Mouse (Mus musculus) forebrain, embryonic 14.5 days (tissue): Measurements from ENCODE around the gene Mamdc4. TPM values are rescaled to one million over a fixed set of nuclear protein-coding genes. Genes with fewer than 3 reads are reported as not detected.

ENCODE experiments used
- ATAC-seq: fragments of 200-750 bp; cut with Nextera tagmentation; 2 replicates; pipeline ENCODE4 v1.8.0; 2017; ENCODE audit warnings: mild to moderate bottlenecking, moderate library complexity
- DNase-seq: peaks from one replicate; pipeline ENCODE4 v3.0.0-alpha.2; 2015; ENCODE audit warnings: low spot score
- H3K27ac ChIP-seq: fragments of 300-500 bp; sonication (generic); 2 replicates; pipeline ENCODE4 v1.5.1; 2014; ENCODE audit warnings: low read depth, mild to moderate bottlenecking, control low read depth, low read length, moderate library complexity
- H3K27me3 ChIP-seq: fragments of 300-500 bp; sonication (generic); replicated peaks from 2 replicates; pipeline ENCODE4 v1.6.1; 2014; ENCODE audit warnings: low read length, control low read depth, mixed read lengths; ENCODE audit not compliant: control insufficient read depth, insufficient read depth
- H3K36me3 ChIP-seq: fragments of 300-500 bp; sonication (generic); 2 replicates; pipeline ENCODE4 v1.6.1; 2014; ENCODE audit warnings: low read length, control low read depth; ENCODE audit not compliant: control insufficient read depth, insufficient read depth
- H3K4me1 ChIP-seq: fragments of 300-500 bp; sonication (generic); 2 replicates; pipeline ENCODE4 v1.6.1; 2014; ENCODE audit warnings: antibody characterized with exemption, low read length, control low read depth; ENCODE audit not compliant: control insufficient read depth, insufficient read depth
- H3K4me2 ChIP-seq: fragments of 300-500 bp; sonication (generic); 2 replicates; pipeline ENCODE4 v1.6.1; 2014; ENCODE audit warnings: mild to moderate bottlenecking, control low read depth, low read length
- H3K4me3 ChIP-seq: fragments of 300-500 bp; sonication (generic); 2 replicates; pipeline ENCODE4 v1.5.1; 2014; ENCODE audit warnings: low read depth, low read length, control low read depth
- H3K9ac ChIP-seq: fragments of 300-500 bp; sonication (generic); 2 replicates; pipeline ENCODE4 v1.6.1; 2014; ENCODE audit warnings: mild to moderate bottlenecking, low read length, control low read depth, moderate library complexity
- H3K9me3 ChIP-seq: fragments of 300-500 bp; sonication (generic); replicated peaks from 2 replicates; pipeline ENCODE4 v1.6.1; 2016; ENCODE audit warnings: low read length, control low read depth, mixed read lengths; ENCODE audit not compliant: control insufficient read depth
- WGBS: fragments of 180-500 bp; shearing (Covaris S2); extraction: QIAGEN DNeasy Blood & Tissue Kit; methylation state at CpG from one replicate; pipeline ENCODE4 v1.1.7; 2014; 5-methylcytosine and 5-hydroxymethylcytosine counted together
- polyA plus RNA-seq: library from polyadenylated mRNA; unstranded; fragments of >200 nt; fragmentation: Nextera tagmentation; extraction: Ambion mirVana; gene quantifications from 2 replicates; pipeline ENCODE4 v1.2.1, GENCODE M21; 2014

The Mamdc4 gene
- polyA plus RNA-seq, 1 experiment from 2014 or later: 0.84 TPM

DNA sequence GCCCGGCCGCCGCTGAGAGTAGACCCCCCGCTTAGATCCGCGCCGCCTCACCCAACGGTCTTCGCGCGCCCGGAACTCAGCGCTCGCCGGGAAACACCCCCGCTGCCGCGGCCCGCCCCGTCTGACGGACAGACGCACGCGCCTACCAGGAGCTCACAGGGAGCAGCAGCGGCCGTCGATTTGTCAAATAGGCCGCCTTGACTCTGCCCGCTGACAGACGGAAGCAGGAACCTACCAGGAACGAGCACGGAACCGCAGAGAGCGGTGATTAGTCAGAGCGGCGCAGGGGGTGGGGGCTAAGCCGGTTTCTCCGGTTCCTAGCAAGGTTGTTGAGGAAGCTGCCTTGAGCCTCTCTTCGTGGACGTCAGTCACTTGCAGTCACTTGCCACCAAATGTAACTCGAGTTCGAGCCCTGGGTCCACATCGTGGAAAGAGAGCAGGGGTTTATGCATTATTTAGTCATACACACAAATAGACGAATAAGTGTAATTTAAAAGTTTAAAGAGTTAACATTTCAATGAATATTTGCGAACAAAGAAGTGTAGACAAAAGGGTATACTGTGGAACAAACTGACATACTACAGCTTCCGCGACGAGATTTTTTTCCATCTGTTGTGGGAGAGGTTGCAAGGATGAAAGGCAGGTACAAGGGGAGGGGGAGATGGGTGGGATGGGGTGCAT lies 27.7 kb downstream of the Mamdc4 start, which contains the start of gene Traf2:
Gene Traf2 (minus strand): TSS at position 130 of the 681 bp plus-strand sequence.
- peak within 1 kb of the TSS; percentile 68 for H3K4me3 ChIP-seq
- H3K9ac ChIP-seq: peak within 1 kb of the TSS; percentile 78
- no peak within 1 kb of the TSS; the same call in 1 of the 2 replicates for H3K27ac ChIP-seq
- peak; percentile 99 for DNase-seq
- no peaks in the 10 kb centered on the region for H3K9me3 ChIP-seq
- peaks cover 12% of the 10 kb centered on the region for H3K4me1 ChIP-seq
- H3K36me3 ChIP-seq: no peaks in the 10 kb centered on the region
- H3K27me3 ChIP-seq: no peaks in the 10 kb centered on the region
- 3% methylated on average over 35 of the region's 48 CpGs for WGBS
- peak within 1 kb of the TSS; percentile 77 for H3K4me2 ChIP-seq
- peak; percentile 100 for ATAC-seq

DNA sequence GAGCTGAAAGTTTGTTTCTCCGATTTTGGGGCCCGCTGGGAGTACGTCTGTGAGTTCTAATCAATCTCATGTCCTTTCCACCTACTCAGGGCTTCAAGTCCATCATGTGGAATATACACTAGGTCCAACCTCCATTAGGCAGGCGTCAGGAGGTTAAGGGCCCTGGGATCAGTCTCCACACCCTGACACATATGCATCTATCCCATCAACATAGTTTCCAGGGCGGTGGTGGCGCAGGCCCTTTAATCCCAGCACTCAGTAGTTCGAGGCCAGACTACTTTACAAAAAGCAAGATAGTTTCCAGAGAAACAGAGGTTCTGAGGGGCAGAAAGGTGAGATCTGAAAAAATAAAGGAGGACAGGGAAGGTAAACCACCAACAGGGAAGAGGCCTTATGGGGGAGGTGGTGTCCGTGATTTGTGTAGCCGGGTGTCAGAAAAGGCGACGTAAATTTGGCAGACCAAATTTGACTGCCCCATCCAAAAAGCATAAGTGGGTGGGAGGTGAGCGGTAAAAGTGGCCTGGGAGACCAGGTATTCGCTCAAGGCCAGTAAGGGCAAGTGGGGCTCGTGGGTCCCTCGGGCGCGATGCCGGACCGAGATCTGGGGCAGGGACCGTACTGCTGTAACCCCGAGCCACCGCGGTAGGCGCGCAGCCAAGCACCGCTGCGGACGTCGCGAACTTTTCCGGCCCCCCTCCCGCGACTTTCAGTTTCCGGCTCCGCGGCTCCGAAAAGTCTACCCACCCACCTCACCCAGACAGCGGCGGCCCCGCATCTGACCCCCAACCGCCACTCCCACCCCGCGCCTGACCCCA lies 28.4 kb downstream of the Mamdc4 start:
- no peaks in the 10 kb centered on the region for H3K36me3 ChIP-seq
- H3K27me3 ChIP-seq: no peaks in the 10 kb centered on the region
- H3K9me3 ChIP-seq: no peaks in the 10 kb centered on the region
- no peak for DNase-seq
- H3K4me1 ChIP-seq: peaks cover 12% of the 10 kb centered on the region
- no peak overlapping the region; the same call in 1 of the 2 replicates for H3K27ac ChIP-seq
- peak overlapping the region; percentile 78 for H3K9ac ChIP-seq
- peak overlapping the region; percentile 77 for H3K4me2 ChIP-seq
- H3K4me3 ChIP-seq: peak overlapping the region; percentile 68
- peak; percentile 66 for ATAC-seq
- WGBS: 11% methylated on average over 31 of the region's 43 CpGs

DNA sequence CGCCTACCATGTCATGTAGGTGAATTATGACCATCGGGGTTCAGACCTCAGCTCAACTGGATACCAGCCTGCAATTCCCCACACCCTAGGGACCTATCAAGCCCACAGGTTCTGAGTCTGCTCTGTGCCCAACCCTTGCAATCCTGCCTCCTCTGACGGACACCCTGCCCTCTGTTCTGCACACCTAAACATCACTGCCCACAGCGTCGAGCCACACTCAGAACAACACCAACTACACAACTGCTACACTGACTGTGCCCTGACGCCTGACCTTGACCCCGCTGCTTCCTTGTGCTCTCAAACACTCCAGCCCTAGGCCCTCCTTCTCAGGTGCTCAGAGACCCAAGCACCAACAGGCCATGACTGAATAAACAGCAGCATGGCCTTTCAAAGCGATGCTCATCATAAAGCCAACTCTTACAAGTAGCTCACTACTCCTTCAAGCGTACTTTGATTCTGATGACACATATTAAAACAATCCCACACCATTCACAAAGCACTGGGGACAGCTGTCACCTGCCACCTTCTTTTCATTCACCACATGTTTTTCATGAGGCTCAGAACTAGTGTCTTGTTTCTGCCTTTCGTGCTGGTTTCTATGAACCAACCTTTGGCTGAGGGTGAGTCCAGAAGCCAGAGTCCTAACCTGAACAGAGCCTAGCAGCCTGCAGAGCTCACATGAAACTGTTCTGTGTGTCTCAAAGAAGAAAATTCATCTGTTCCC lies 32.8 kb downstream of the Mamdc4 start:
- DNase-seq (no peak), ATAC-seq (no peak)
- peaks cover 8% of the 10 kb centered on the region for H3K4me1 ChIP-seq
- no peaks in the 10 kb centered on the region for H3K27me3 ChIP-seq
- no peak overlapping the region for H3K9ac ChIP-seq
- no peak overlapping the region for H3K27ac ChIP-seq
- 86% methylated on average over 10 of the region's 10 CpGs for WGBS
- peaks cover 15% of the 10 kb centered on the region for H3K36me3 ChIP-seq
- H3K4me2 ChIP-seq: no peak overlapping the region
- no peaks in the 10 kb centered on the region for H3K9me3 ChIP-seq
- H3K4me3 ChIP-seq: no peak overlapping the region

GRCm38 (mm10) chr2:25540541-25540948 lies 34.1 kb downstream of the Mamdc4 start:
- H3K4me2 ChIP-seq: no peak overlapping the region
- no peak overlapping the region for H3K4me3 ChIP-seq
- no peaks in the 10 kb centered on the region for H3K27me3 ChIP-seq
- 100% methylated on average over 4 of the region's 4 CpGs for WGBS
- ATAC-seq (no peak), DNase-seq (no peak)
- H3K9ac ChIP-seq: no peak overlapping the region
- H3K4me1 ChIP-seq: peaks cover 2% of the 10 kb centered on the region; the same call in 1 of the 2 replicates
- H3K27ac ChIP-seq: no peak overlapping the region
- peaks cover 27% of the 10 kb centered on the region for H3K36me3 ChIP-seq
- H3K9me3 ChIP-seq: no peaks in the 10 kb centered on the region

- Histone ChIP-seq H3K27me3 (no peaks in the 10 kb centered on the region), H3K9ac (no peak overlapping the region), H3K36me3 (peaks cover 45% of the 10 kb centered on the region), H3K4me2 (no peak overlapping the region), H3K4me1 (no peaks in the 10 kb centered on the region), H3K9me3 (no peaks in the 10 kb centered on the region), H3K4me3 (no peak overlapping the region), H3K27ac (no peak overlapping the region)
- no peak for DNase-seq
- WGBS: 93% methylated on average over 8 of the region's 8 CpGs
- no peak for ATAC-seq
Measured at GRCm38 (mm10) chr2:25536531-25536930, 38.1 kb downstream of the Mamdc4 start.

DNA sequence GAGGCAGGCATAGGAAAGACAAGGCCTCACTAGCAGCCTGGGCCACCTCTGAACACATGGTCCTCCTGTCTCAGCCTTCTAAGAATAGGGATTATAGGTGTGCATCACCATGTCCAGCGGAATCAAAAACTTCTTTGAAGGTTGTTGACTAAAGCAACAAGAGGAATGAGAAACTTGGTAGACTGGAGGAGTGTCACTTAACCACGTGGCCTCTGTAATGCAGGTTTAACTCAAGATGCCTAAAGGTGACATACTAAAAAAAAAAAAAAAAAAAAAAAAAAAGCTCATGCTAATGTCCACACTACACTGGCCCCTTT lies 39.8 kb downstream of the Mamdc4 start:
- no peaks in the 10 kb centered on the region for H3K9me3 ChIP-seq
- no peak overlapping the region for H3K27ac ChIP-seq
- DNase-seq (no peak), ATAC-seq (no peak)
- no peak overlapping the region for H3K9ac ChIP-seq
- WGBS: 100% methylated on average over 2 of the region's 2 CpGs
- peaks cover 56% of the 10 kb centered on the region for H3K36me3 ChIP-seq
- no peaks in the 10 kb centered on the region for H3K4me1 ChIP-seq
- H3K27me3 ChIP-seq: no peaks in the 10 kb centered on the region
- H3K4me2 ChIP-seq: no peak overlapping the region
- no peak overlapping the region for H3K4me3 ChIP-seq

DNA sequence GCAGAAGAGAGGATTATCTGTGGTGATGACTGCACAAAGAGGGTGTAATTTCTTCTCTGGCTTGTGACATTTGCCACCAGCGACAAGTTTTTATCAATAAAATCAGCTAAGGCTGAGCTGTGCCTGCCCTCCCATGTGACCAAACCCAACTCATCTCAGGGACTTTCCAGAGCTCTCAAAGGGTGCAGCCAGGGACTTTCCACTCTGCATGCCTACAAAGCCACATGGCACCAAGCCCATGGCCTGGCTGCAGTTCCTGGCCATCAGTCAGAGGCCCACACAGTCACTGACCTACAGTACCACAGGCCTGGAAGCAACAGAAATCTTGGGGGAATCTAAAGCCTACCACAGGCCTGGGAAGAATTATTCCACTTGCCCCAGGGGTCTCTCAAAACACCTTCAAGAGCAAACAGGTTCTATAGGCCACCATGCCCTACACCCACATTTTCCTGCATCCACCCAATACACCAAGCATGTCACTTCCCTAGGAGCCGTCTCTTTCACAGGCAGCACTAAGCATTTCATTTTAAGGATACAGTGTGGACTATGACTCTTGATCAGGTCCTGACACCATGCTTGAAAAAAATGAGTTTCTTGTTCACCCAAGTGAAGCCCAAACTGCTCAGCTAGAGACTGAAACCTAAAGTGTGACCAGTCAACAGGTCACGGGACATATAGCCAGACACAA lies 40.3 kb downstream of the Mamdc4 start:
- no peaks in the 10 kb centered on the region for H3K4me1 ChIP-seq
- no peaks in the 10 kb centered on the region for H3K27me3 ChIP-seq
- H3K9me3 ChIP-seq: no peaks in the 10 kb centered on the region
- no peak overlapping the region for H3K4me3 ChIP-seq
- no peak for DNase-seq
- H3K36me3 ChIP-seq: peaks cover 61% of the 10 kb centered on the region
- H3K4me2 ChIP-seq: no peak overlapping the region
- ATAC-seq: no peak
- H3K9ac ChIP-seq: no peak overlapping the region
- H3K27ac ChIP-seq: no peak overlapping the region
- 93% methylated on average over 3 of the region's 3 CpGs for WGBS

- Histone ChIP-seq H3K4me1 (no peaks in the 10 kb centered on the region), H3K4me2 (no peak overlapping the region), H3K4me3 (no peak overlapping the region), H3K36me3 (peaks cover 65% of the 10 kb centered on the region), H3K9ac (no peak overlapping the region), H3K27me3 (no peaks in the 10 kb centered on the region), H3K9me3 (no peaks in the 10 kb centered on the region), H3K27ac (no peak overlapping the region)
- WGBS: 96% methylated on average over 2 of the region's 2 CpGs
- no peak for DNase-seq
- ATAC-seq: no peak
Measured at GRCm38 (mm10) chr2:25533707-25534106, 40.9 kb downstream of the Mamdc4 start.
